Comparison of ENCODE assay signal across 8 mouse cellular contexts in the genomic region with DNA sequence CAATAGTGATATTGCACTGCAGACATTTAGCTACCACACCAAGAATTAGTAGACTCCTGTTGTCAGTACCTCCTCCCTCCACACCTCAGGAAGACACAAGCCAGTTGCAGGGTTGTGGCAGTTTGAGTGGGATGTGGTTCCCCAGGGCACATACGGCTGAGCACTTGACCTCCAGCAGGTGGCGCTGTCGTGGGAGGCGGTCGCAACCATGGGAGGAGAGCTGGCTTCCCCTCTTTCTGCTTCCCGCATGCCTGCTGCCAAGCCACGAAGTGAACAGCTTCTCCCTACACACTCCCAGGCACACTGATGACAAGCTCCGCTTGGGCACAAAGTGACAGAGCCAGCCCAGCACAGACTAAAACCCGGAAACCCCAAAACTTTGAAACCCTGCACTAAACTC.
A peak's percentile ranks its signal among the peaks of the same experiment; 100 is the strongest.
DNase-seq lines count a peak whose midpoint lies in the region; ATAC-seq lines count a peak whose summit lies in the region.
"Had no signal": no experiment of that assay in that cellular context is flagged by ENCODE, and none has a peak within 500 bp of the region (broad histone marks: within the 10 kb centered on the region; RNA-seq: fewer than 3 reads in every experiment).

No protein-coding gene starts in this region.

- DNase-seq in NIH3T3 (ENCODE audit: low read depth): peak; percentile 71
- DNase-seq in c-Kit-positive CD71-positive TER-119-negative erythroid progenitor cells, embryonic 14.5 days (ENCODE audit: low read depth): peak; percentile 28
- peak; percentile 69 for DNase-seq in forebrain, embryonic 14.5 days (ENCODE audit: low spot score)
- peak; percentile 79 for DNase-seq in heart, postnatal 4 days
- peak; percentile 23 to 24 for DNase-seq in layer of hippocampus, adult 8-10 months (ENCODE audit: low spot score in 2 of 2)
- DNase-seq in lung, postnatal 14 days: peak; percentile 78
- DNase-seq in right cerebral cortex, adult 18-20 months: peak; percentile 42

- H3K36me3 ChIP-seq in forebrain, embryonic 14.5 days (ENCODE audit: control insufficient read depth, insufficient read depth, low read length): no peaks in the 10 kb centered on the region
- H3K36me3 ChIP-seq: liver, embryonic 15.5 days had no signal

- ATAC-seq in forebrain, embryonic 14.5 days: peak; percentile 82

- H3K4me2 ChIP-seq in forebrain, embryonic 14.5 days (ENCODE audit: low read length): no peak overlapping the region
- H3K4me2 ChIP-seq: liver, embryonic 15.5 days had no signal

- H3K27me3 ChIP-seq in forebrain, embryonic 14.5 days (replicated peaks; ENCODE audit: control insufficient read depth, insufficient read depth, low read length): no peaks in the 10 kb centered on the region
- H3K27me3 ChIP-seq: liver, embryonic 15.5 days had no signal

- H3K4me1 ChIP-seq in forebrain, embryonic 14.5 days (ENCODE audit: control insufficient read depth, insufficient read depth, low read length): no peaks in the 10 kb centered on the region
- H3K4me1 ChIP-seq: liver, embryonic 15.5 days had no signal

- H3K9ac ChIP-seq in forebrain, embryonic 14.5 days (ENCODE audit: low read length): no peak overlapping the region
- H3K9ac ChIP-seq: liver, embryonic 15.5 days had no signal

- peaks cover 3% of the 10 kb centered on the region; the same call in 1 of the 2 replicates for H3K9me3 ChIP-seq in forebrain, embryonic 14.5 days (replicated peaks; ENCODE audit: control insufficient read depth, low read length)
- H3K9me3 ChIP-seq: liver, embryonic 15.5 days had no signal

- no peak overlapping the region for H3K27ac ChIP-seq in forebrain, embryonic 14.5 days (ENCODE audit: low read depth, low read length)
- H3K27ac ChIP-seq: liver, embryonic 15.5 days had no signal

- no peak overlapping the region for H3K4me3 ChIP-seq in forebrain, embryonic 14.5 days (ENCODE audit: low read depth, low read length)
- H3K4me3 ChIP-seq: liver, embryonic 15.5 days had no signal

- 20% methylated on average over 9 of the region's 9 CpGs for WGBS in forebrain, embryonic 14.5 days

Comparison
In these comparisons a context has a peak if more than half of its experiments do, and no peak if none do; other contexts are left out.
1. DNase-seq: peak in every context shown above with its lines; median percentile 79 in heart, postnatal 4 days; 78 in lung, postnatal 14 days; 71 in NIH3T3; 69 in forebrain, embryonic 14.5 days; 42 in right cerebral cortex, adult 18-20 months; 28 in c-Kit-positive CD71-positive TER-119-negative erythroid progenitor cells, embryonic 14.5 days; 24 in layer of hippocampus, adult 8-10 months.